Comparison of ENCODE assay signal across 20 mouse cellular contexts in genomic region chr1:63130883-63131282, GRCm38 (mm10). TPM values are rescaled to one million over a fixed set of nuclear protein-coding genes. Genes with fewer than 3 reads are reported as not detected.
DNase-seq lines count a peak whose midpoint lies in the region; ATAC-seq and TF ChIP-seq lines count a peak whose summit lies in the region.
"Had no signal": no experiment of that assay in that cellular context is flagged by ENCODE, and none has a peak within 500 bp of the region (broad histone marks: within the 10 kb centered on the region; RNA-seq: fewer than 3 reads in every experiment).

No protein-coding gene starts in this region.

- no peak for DNase-seq in MEL (ENCODE audit: low read depth, low spot score)
- peak; percentile 28 for DNase-seq in induced T-regulatory cell, adult 2 months (ENCODE audit: low read depth)
- DNase-seq in adrenal gland, postnatal 36 days: no peak
- no peak for DNase-seq in cerebellum, postnatal 4 days (ENCODE audit: low spot score in 2 of 2)
- DNase-seq in cerebellum, adult 2 months: no peak
- DNase-seq: adrenal gland, adult 8-10 months; B cell, adult 2 months; cerebellum, adult 18-20 months; cerebellum, postnatal 14 days; gastrocnemius, adult 2 months; gastrocnemius, postnatal 25 days; heart, adult 11 months; heart, postnatal 36 days had no signal

- peak; percentile 45 for ATAC-seq in megakaryocyte, adult 5-6 weeks (ENCODE audit: poor library complexity, severe bottlenecking)
- no peak for ATAC-seq in CD4-positive, CD25-positive, alpha-beta regulatory T cell, adult 4 months

- TF ChIP-seq CTCF in E14TG2a.4 (conservative IDR thresholded peaks at IDR 0.05; ENCODE audit: low read length) (no peak), MEL (IDR thresholded peaks at IDR 0.05 in 2 of 3, conservative IDR thresholded peaks at IDR 0.05 in 1 of 3; ENCODE audit: control insufficient read depth in 1 of 3, insufficient read depth in 1 of 3, low read depth in 2 of 3, low read length in 3 of 3, poor library complexity in 1 of 3, severe bottlenecking in 1 of 3) (no peak)
- TF ChIP-seq CTCF in cerebellum, adult 2 months (IDR thresholded peaks at IDR 0.05; ENCODE audit: borderline replicate concordance, insufficient read depth, low read depth, low read length): no peak

- H3K36me3 ChIP-seq in E14TG2a.4 (ENCODE audit: insufficient read depth, low read length) (peaks cover 6% of the 10 kb centered on the region), MEL (ENCODE audit: control insufficient read depth in 1 of 2, insufficient read depth in 2 of 2, low read length in 2 of 2) (peaks cover 0 to 16% of the 10 kb centered on the region in 2 experiments; a peak in 2 of 4 replicates)
- H3K36me3 ChIP-seq: hindbrain, embryonic 12.5 days had no signal

- peaks cover 1% of the 10 kb centered on the region; the same call in 1 of the 2 replicates for H3K79me2 ChIP-seq in MEL (ENCODE audit: control insufficient read depth, insufficient read depth, low read length, poor library complexity)

- 85% methylated on average over 2 of the region's 2 CpGs for WGBS in cerebellum, adult 2 months

- TF ChIP-seq EP300 in MEL (IDR thresholded peaks at IDR 0.05; ENCODE audit: low read depth in 1 of 2, low read length in 2 of 2): no peak

- peaks cover 81% of the 10 kb centered on the region for H3K4me1 ChIP-seq in E14TG2a.4 (replicated peaks; ENCODE audit: low read depth, low read length)
- H3K4me1 ChIP-seq in MEL (ENCODE audit: control insufficient read depth in 1 of 2, insufficient read depth in 2 of 2, low read length in 2 of 2): peaks cover 11% of the 10 kb centered on the region in 2 experiments
- H3K4me1 ChIP-seq in cerebellum, adult 2 months (ENCODE audit: control insufficient read depth, insufficient read depth, low read length): no peaks in the 10 kb centered on the region

- H3K27ac ChIP-seq in MEL (ENCODE audit: control insufficient read depth, low read depth, low read length): no peak overlapping the region
- no peak overlapping the region for H3K27ac ChIP-seq in cerebellum, adult 2 months (ENCODE audit: insufficient read depth, low read length)
- H3K27ac ChIP-seq: forebrain, embryonic 12.5 days; hindbrain, embryonic 12.5 days had no signal

- H3K4me3 ChIP-seq in E14TG2a.4 (replicated peaks; ENCODE audit: low read length) (0 out of 2 replicates have a peak overlapping the region, but pooled peaks have one; percentile 35), MEL (ENCODE audit: control insufficient read depth in 1 of 2, insufficient read depth in 1 of 2, low read depth in 2 of 2, low read length in 2 of 2) (no peak overlapping the region)
- no peak overlapping the region for H3K4me3 ChIP-seq in cerebellum, adult 2 months (replicated peaks; ENCODE audit: insufficient read depth, low read depth, low read length)
- H3K4me3 ChIP-seq: forebrain, embryonic 12.5 days; hindbrain, embryonic 12.5 days had no signal

- no peak for TF ChIP-seq RAD21 in MEL (IDR thresholded peaks at IDR 0.05; ENCODE audit: low read depth, low read length)

- no peaks in the 10 kb centered on the region for H3K9me3 ChIP-seq in E14TG2a.4 (ENCODE audit: low read length)
- H3K9me3 ChIP-seq in MEL (replicated peaks; ENCODE audit: insufficient read depth, low read length): no peaks in the 10 kb centered on the region
- H3K9me3 ChIP-seq: embryonic facial prominence, embryonic 13.5 days; heart, embryonic 13.5 days; hindbrain, embryonic 12.5 days had no signal

- H3K27me3 ChIP-seq in E14TG2a.4 (ENCODE audit: insufficient read depth, low read length): no peaks in the 10 kb centered on the region
- no peaks in the 10 kb centered on the region for H3K27me3 ChIP-seq in MEL (ENCODE audit: control insufficient read depth in 1 of 2, insufficient read depth in 2 of 2, low read length in 2 of 2)
- H3K27me3 ChIP-seq in cerebellum, adult 2 months (ENCODE audit: control insufficient read depth, insufficient read depth, low read length): no peaks in the 10 kb centered on the region
- H3K27me3 ChIP-seq: embryonic facial prominence, embryonic 13.5 days; forebrain, embryonic 12.5 days; heart, embryonic 13.5 days; hindbrain, embryonic 12.5 days had no signal

- H3K9ac ChIP-seq in MEL (ENCODE audit: control insufficient read depth, low read depth, low read length, poor library complexity, severe bottlenecking): peak overlapping the region; percentile 85; the same call in 1 of the 2 replicates
- H3K9ac ChIP-seq: forebrain, embryonic 12.5 days; hindbrain, embryonic 12.5 days had no signal

- no peak for TF ChIP-seq POLR2A in MEL (IDR thresholded peaks at IDR 0.05; ENCODE audit: control insufficient read depth in 1 of 2, insufficient read depth in 1 of 2, low read depth in 1 of 2, low read length in 2 of 2, poor library complexity in 1 of 2)
- no peak for TF ChIP-seq POLR2A in cerebellum, adult 2 months (IDR thresholded peaks at IDR 0.05; ENCODE audit: borderline replicate concordance, insufficient read depth, low read length)

TF ChIP-seq in MEL, 35 proteins besides CTCF, POLR2A, EP300 and RAD21:
- TF ChIP-seq USF2 (IDR thresholded peaks at IDR 0.05; ENCODE audit: borderline replicate concordance in 1 of 2, insufficient read depth in 1 of 2, low read depth in 1 of 2, low read length in 2 of 2) (no peak), ELF1 (IDR thresholded peaks at IDR 0.05; ENCODE audit: low read depth, low read length) (no peak), USF1 (IDR thresholded peaks at IDR 0.05; ENCODE audit: low read depth, low read length) (peak; percentile 77), POLR2AphosphoS2 (IDR thresholded peaks at IDR 0.05; ENCODE audit: low read length) (no peak), HCFC1 (IDR thresholded peaks at IDR 0.05; ENCODE audit: low read depth, low read length) (no peak), MAX (IDR thresholded peaks at IDR 0.05; ENCODE audit: low read length) (0 out of 2 replicates have a peak, but pooled peaks have one; percentile 31), SIN3A (IDR thresholded peaks at IDR 0.05; ENCODE audit: low read length) (peak; percentile 27; the same call in 1 of the 2 replicates)

RNA-seq across cellular contexts. Expression of gene Ino80d, which starts 16.4 kb away (rescaled TPM):
- total RNA-seq in MEL (2012; rRNA removed): 4.0 and 4.3 TPM in 2 replicates
- polyA plus RNA-seq in MEL (2012; ENCODE audit: insufficient read depth in 1 of 2, insufficient read length in 2 of 2, low read depth in 1 of 2, low replicate concordance in 2 of 2, missing spikeins in 1 of 2): 1 to 10 TPM in 1 of 2 experiments, not detected in 1; 5.8 TPM
- 35.5 and 36.0 TPM in 2 replicates for total RNA-seq in megakaryocyte, adult 5-6 weeks (2015)
- 13.8 and 19.9 TPM in 2 replicates for total RNA-seq in megakaryocyte, adult 5-6 weeks (2017)
- total RNA-seq in adrenal gland, postnatal 36 days (2021): 10 to 100 TPM; 27.3 to 29.2 TPM
- 10.2 and 10.6 TPM in 2 replicates for polyA plus RNA-seq in cerebellum, adult 2 months (2012; rRNA removed)
- 10 to 100 TPM; 23.8 to 36.8 TPM for polyA plus RNA-seq in CD4-positive, CD25-positive, alpha-beta regulatory T cell, adult 4 months (2017; shearing (Covaris generic))

RNA-seq across cellular contexts. Expression of gene Eef1b2, which starts 45.7 kb away (rescaled TPM):
- total RNA-seq in MEL (2012; rRNA removed): 1,600 and 1,846 TPM in 2 replicates
- polyA plus RNA-seq in MEL (2012; ENCODE audit: insufficient read depth in 1 of 2, insufficient read length in 2 of 2, low read depth in 1 of 2, low replicate concordance in 2 of 2, missing spikeins in 1 of 2): 1,000 to 10,000 TPM; 1,696 to 2,991 TPM
- 882 and 903 TPM in 2 replicates for total RNA-seq in megakaryocyte, adult 5-6 weeks (2015)
- total RNA-seq in megakaryocyte, adult 5-6 weeks (2017): 1,598 and 1,756 TPM in 2 replicates
- total RNA-seq in adrenal gland, postnatal 36 days (2021): 100 to 1,000 TPM; 624 to 648 TPM
- polyA plus RNA-seq in cerebellum, adult 2 months (2012; rRNA removed): 279 and 319 TPM in 2 replicates
- 1,000 to 10,000 TPM in 1 of 2 experiments, 100 to 1,000 TPM in 1; 903 to 1,182 TPM for polyA plus RNA-seq in CD4-positive, CD25-positive, alpha-beta regulatory T cell, adult 4 months (2017; shearing (Covaris generic))

RNA-seq across cellular contexts. Expression of gene Ndufs1, which starts 45.8 kb away (rescaled TPM):
- 124 and 141 TPM in 2 replicates for total RNA-seq in MEL (2012; rRNA removed)
- polyA plus RNA-seq in MEL (2012; ENCODE audit: insufficient read depth in 1 of 2, insufficient read length in 2 of 2, low read depth in 1 of 2, low replicate concordance in 2 of 2, missing spikeins in 1 of 2): 100 to 1,000 TPM; 139 to 163 TPM
- total RNA-seq in megakaryocyte, adult 5-6 weeks (2015): 91.8 and 101 TPM in 2 replicates
- total RNA-seq in megakaryocyte, adult 5-6 weeks (2017): 87.4 and 108 TPM in 2 replicates
- total RNA-seq in adrenal gland, postnatal 36 days (2021): 100 to 1,000 TPM; 264 to 289 TPM
- 166 and 175 TPM in 2 replicates for polyA plus RNA-seq in cerebellum, adult 2 months (2012; rRNA removed)
- polyA plus RNA-seq in CD4-positive, CD25-positive, alpha-beta regulatory T cell, adult 4 months (2017; shearing (Covaris generic)): 100 to 1,000 TPM; 110 to 114 TPM
